Mouse (Mus musculus) kidney, postnatal 0 days (tissue): ENCODE results near the gene Pbld2. TPM values are rescaled to one million over a fixed set of nuclear protein-coding genes. Genes with fewer than 3 reads are reported as not detected.
A peak's percentile ranks its signal among the peaks of the same experiment; 100 is the strongest.

Experiments
- ATAC-seq: fragments of 200-750 bp; cut with Nextera tagmentation; replicated peaks from 2 replicates; pipeline ENCODE4 v1.8.0; 2017; ENCODE audit warnings: low read depth, moderate number of reproducible peaks, moderate TSS enrichment, moderate library complexity; ENCODE audit not compliant: low FRiP score
- DNase-seq: peaks from one replicate; pipeline ENCODE4 v3.0.0-alpha.2; 2016; ENCODE audit warnings: low spot score
- H3K27ac ChIP-seq: fragments of 300-500 bp; sonication (generic); 2 replicates; pipeline ENCODE4 v1.5.1; 2014; ENCODE audit warnings: mild to moderate bottlenecking
- H3K27me3 ChIP-seq: fragments of 300-500 bp; sonication (generic); 2 replicates; pipeline ENCODE4 v1.6.1; 2014; ENCODE audit warnings: low read length, mixed read lengths; ENCODE audit not compliant: insufficient read depth
- H3K36me3 ChIP-seq: fragments of 300-500 bp; sonication (generic); 2 replicates; pipeline ENCODE4 v1.6.1; 2014; ENCODE audit warnings: low read length, mixed read lengths; ENCODE audit not compliant: insufficient read depth
- H3K4me1 ChIP-seq: fragments of 300-500 bp; sonication (generic); replicated peaks from 2 replicates; pipeline ENCODE4 v1.6.1; 2014; ENCODE audit warnings: antibody characterized with exemption, low read length, mixed read lengths; ENCODE audit not compliant: insufficient read depth
- H3K4me2 ChIP-seq: fragments of 300-500 bp; sonication (generic); 2 replicates; pipeline ENCODE4 v1.6.1; 2014; ENCODE audit warnings: mild to moderate bottlenecking, low read length, moderate library complexity, mixed read lengths
- H3K4me3 ChIP-seq: fragments of 300-500 bp; sonication (generic); replicated peaks from 2 replicates; pipeline ENCODE4 v1.5.1; 2014; ENCODE audit warnings: low read depth, low read length
- H3K9ac ChIP-seq: fragments of 300-500 bp; sonication (generic); 2 replicates; pipeline ENCODE4 v1.6.1; 2014; ENCODE audit warnings: low read depth, low read length
- H3K9me3 ChIP-seq: fragments of 300-500 bp; sonication (generic); replicated peaks from 2 replicates; pipeline ENCODE4 v1.6.1; 2016; ENCODE audit warnings: low read length, inconsistent platforms, mixed read lengths
- CTCF ChIP-seq: IDR thresholded peaks from 2 replicates; pipeline ENCODE4 v1.5.1; 2016; ENCODE audit warnings: antibody characterized with exemption, low read depth, mild to moderate bottlenecking, moderate library complexity
- WGBS: fragments of 180-500 bp; shearing (Covaris S2); extraction: QIAGEN DNeasy Blood & Tissue Kit; methylation state at CpG from one replicate; pipeline ENCODE4 v1.1.7; 2014; 5-methylcytosine and 5-hydroxymethylcytosine counted together
- polyA plus RNA-seq: library from polyadenylated mRNA; unstranded; fragments of >200 nt; fragmentation: Nextera tagmentation; extraction: Ambion mirVana; gene quantifications from 2 replicates; pipeline ENCODE4 v1.2.1, GENCODE M21; 2015

The Pbld2 gene
- polyA plus RNA-seq: 11.6 and 12.6 TPM in 2 replicates

DNA sequence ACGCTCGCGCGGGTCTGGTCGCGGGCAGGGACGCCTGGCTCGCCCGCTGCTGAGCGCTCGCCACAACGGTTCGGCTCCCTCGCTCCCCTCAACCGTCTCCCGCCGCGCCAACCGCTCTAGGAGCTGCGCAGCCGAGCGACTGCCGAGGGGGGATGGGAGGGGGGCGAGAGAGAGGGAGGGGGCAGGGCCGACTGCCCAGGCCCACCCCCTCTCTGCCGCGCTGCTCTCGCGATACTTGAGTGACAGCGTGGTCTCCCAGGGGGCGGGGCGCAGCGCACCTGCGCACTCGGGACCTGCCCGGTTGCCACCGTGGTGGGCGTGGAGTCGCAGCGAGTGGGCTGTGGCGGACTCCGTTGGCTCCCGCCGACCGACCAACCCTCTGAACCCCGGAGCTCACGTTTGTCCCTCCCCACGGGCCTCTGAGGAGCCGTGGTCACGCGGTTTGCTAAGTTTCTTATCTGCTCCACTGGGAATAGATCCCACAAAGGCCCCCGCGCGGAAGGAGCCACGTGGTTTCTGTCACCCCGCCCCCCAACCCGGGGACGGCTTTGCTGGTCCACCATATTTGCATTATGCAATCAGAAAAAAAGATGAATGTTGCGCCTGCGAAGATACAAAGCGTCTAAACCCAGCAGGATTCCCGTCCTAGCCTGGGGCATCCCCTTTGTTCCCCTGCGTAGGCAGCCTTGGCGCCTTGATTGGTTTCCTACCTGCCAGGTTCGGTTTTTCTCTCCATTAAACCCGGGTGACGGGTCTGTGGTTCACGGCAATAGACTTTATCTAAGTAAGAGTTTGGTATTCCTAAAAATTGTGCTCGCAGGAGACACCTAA is at the start of gene Pbld2, which contains the start of gene Hnrnph3:
Pbld2 (plus strand) TSS at position 567 of the 831 bp plus-strand sequence.
Hnrnph3 (minus strand) TSS at position 469 of the 831 bp plus-strand sequence.
- H3K4me1 ChIP-seq: 0 out of 2 replicates have a peak, but pooled peaks cover 24% of the 10 kb centered on the region
- ATAC-seq (peak; percentile 96), DNase-seq (peak; percentile 98)
- no peaks in the 10 kb centered on the region for H3K9me3 ChIP-seq
- TF ChIP-seq CTCF: no peak
- WGBS: under 1% methylated on average over 64 of the region's 69 CpGs
- peak within 1 kb of the TSS; percentile 89 for H3K4me3 ChIP-seq
- peak within 1 kb of the TSS; percentile 100 for H3K27ac ChIP-seq
- peak within 1 kb of the TSS; percentile 99 for H3K9ac ChIP-seq
- H3K4me2 ChIP-seq: peak within 1 kb of the TSS; percentile 67
- no peaks in the 10 kb centered on the region for H3K36me3 ChIP-seq
- no peaks in the 10 kb centered on the region for H3K27me3 ChIP-seq

DNA sequence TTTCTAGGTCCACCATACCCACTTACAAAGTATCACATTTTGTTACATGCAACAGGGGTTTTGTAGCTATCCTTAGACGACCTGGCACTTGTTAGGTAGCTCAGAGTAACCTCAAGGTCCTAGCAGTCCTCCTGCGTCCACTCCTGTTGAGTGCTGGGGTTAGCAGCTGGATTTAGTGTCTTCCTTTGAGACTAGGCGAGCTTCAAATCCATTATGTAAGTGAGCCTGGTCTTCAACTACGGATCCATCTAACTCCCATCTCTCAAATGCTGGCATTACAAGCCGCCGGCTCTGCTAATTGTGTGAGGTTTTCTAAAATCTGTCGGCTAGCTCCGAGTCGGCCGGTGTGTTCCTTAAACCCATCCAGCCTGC is 44.5 kb upstream of the Pbld2 start:
- Histone ChIP-seq H3K4me2 (peak overlapping the region; percentile 76), H3K4me3 (peak overlapping the region; percentile 84), H3K36me3 (0 out of 2 replicates have a peak, but pooled peaks cover 6% of the 10 kb centered on the region), H3K4me1 (0 out of 2 replicates have a peak, but pooled peaks cover 3% of the 10 kb centered on the region), H3K27ac (no peak overlapping the region), H3K9me3 (no peaks in the 10 kb centered on the region), H3K27me3 (no peaks in the 10 kb centered on the region), H3K9ac (peak overlapping the region; percentile 89)
- no peak for ATAC-seq
- DNase-seq: no peak
- WGBS: 5% methylated on average over 10 of the region's 10 CpGs
- TF ChIP-seq CTCF: no peak

DNA sequence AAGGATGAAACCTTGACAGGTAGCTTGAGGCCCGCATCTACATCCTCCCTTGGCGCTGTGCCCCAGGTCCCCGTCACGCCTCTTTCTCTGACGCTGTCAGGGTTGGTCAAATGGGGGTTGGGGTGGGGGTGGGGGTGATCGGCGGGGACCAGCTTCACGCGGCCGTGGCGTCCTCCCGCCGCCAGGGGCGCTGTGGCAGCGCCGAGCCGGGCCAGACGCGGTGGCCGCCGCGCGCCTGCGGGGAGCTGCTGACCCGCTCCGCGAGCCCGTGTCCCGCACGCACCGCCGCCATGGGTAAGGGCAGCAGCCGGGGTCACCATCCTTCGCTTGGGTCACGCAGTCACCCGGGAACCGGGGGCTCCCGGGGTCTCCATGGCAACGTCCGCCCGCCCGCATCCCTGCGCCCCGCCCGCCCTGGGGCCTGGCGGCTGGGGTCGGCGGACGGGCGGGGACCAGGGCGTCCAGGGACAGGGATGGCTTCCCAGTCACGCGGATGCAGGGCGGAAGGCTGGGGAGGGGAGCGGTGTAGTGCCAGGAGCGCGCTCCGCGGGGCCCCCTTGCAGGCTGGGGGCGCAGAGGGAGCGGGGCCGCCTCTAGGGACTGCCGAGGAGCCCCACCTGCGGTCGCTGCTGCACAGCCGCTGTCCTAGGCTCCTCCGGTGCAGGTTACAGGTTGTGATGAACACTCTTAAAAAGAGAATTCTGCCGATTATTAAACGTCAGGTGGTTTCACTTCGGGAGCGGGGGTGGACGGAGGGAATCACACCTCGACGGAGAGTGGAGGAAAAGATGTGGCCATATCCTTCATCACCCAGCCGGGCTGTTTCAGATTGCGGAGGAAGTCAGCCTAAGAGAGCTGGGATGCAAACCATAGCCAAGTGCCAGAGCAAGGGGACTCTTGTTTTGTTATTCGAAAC is 43.8 kb upstream of the Pbld2 start, which contains the start of gene Rufy2:
Rufy2 (plus strand) TSS at position 185 of the 916 bp plus-strand sequence.
- no peaks in the 10 kb centered on the region for H3K9me3 ChIP-seq
- TF ChIP-seq CTCF: peak; percentile 59
- peak within 1 kb of the TSS; percentile 65; the same call in 1 of the 2 replicates for H3K27ac ChIP-seq
- H3K4me3 ChIP-seq: peak within 1 kb of the TSS; percentile 84
- no peaks in the 10 kb centered on the region for H3K27me3 ChIP-seq
- 0 out of 2 replicates have a peak, but pooled peaks cover 10% of the 10 kb centered on the region for H3K36me3 ChIP-seq
- peak within 1 kb of the TSS; percentile 76 for H3K4me2 ChIP-seq
- under 1% methylated on average over 69 of the region's 77 CpGs for WGBS
- DNase-seq (peak; percentile 85), ATAC-seq (peak; percentile 88)
- H3K9ac ChIP-seq: peak within 1 kb of the TSS; percentile 89
- 0 out of 2 replicates have a peak, but pooled peaks cover 3% of the 10 kb centered on the region for H3K4me1 ChIP-seq

DNA sequence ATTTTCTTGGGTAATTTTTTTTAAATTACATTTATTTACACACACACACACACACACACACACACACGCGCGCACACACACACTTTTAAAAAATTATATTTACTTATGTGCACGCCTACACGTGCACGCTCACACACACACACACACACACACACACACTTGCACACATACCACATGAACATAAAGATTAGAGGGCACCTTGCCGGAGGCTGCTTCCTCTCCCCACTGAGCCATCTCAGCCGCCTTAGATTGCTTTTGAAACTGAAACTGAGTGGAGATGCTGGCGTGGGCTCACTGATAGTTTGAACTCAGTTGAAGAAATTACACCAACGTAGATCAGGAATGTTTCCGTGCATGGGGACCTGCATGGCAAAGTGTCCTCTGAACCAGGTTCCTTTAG is 40.0 kb upstream of the Pbld2 start:
- H3K27ac ChIP-seq: no peak overlapping the region
- TF ChIP-seq CTCF: no peak
- 0 out of 2 replicates have a peak, but pooled peaks cover 10% of the 10 kb centered on the region for H3K36me3 ChIP-seq
- H3K4me3 ChIP-seq: no peak overlapping the region
- H3K27me3 ChIP-seq: no peaks in the 10 kb centered on the region
- WGBS: 91% methylated on average over 11 of the region's 11 CpGs
- H3K4me2 ChIP-seq: no peak overlapping the region
- ATAC-seq (no peak), DNase-seq (no peak)
- no peak overlapping the region for H3K9ac ChIP-seq
- H3K4me1 ChIP-seq: 0 out of 2 replicates have a peak, but pooled peaks cover 3% of the 10 kb centered on the region
- H3K9me3 ChIP-seq: no peaks in the 10 kb centered on the region

DNA sequence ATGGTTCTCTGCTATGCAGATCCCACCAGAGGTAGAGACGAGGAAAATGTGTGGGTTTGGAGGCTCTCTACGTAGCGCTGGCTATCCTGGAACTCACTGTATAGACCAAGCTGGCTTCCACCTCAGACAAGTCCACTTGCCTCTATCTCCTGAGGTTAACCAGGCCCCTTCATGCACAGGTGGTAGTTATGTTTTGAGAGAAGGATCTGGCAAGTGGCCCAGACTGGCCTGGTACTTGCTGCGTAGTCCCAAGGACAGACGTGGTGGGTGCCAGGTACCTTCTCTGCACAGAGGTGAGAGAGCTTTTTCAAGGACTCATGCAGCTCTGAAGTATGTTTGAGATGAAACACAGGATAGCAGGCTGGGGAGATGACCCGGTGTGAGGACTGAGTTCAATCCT is 39.6 kb upstream of the Pbld2 start:
- 93% methylated on average over 6 of the region's 6 CpGs for WGBS
- TF ChIP-seq CTCF: no peak
- no peak overlapping the region for H3K9ac ChIP-seq
- H3K4me1 ChIP-seq: 0 out of 2 replicates have a peak, but pooled peaks cover 3% of the 10 kb centered on the region
- H3K9me3 ChIP-seq: no peaks in the 10 kb centered on the region
- H3K4me2 ChIP-seq: no peak overlapping the region
- H3K27ac ChIP-seq: no peak overlapping the region
- H3K4me3 ChIP-seq: no peak overlapping the region
- DNase-seq (no peak), ATAC-seq (no peak)
- H3K27me3 ChIP-seq: no peaks in the 10 kb centered on the region
- 0 out of 2 replicates have a peak, but pooled peaks cover 10% of the 10 kb centered on the region for H3K36me3 ChIP-seq
